Mouse (Mus musculus) olfactory bulb, adult 2 months (tissue): ENCODE data around the gene Arpc2.

Experiments
- CTCF ChIP-seq: fragments of 200-500 bp; IDR thresholded peaks from 2 replicates; pipeline ENCODE4 v1.5.1; 2012; ENCODE audit warnings: low read depth, mild to moderate bottlenecking, low read length, moderate library complexity; ENCODE audit not compliant: insufficient read depth
- POLR2A ChIP-seq: fragments of 200-500 bp; IDR thresholded peaks from 2 replicates; pipeline ENCODE4 v1.6.1; 2012; ENCODE audit warnings: mild to moderate bottlenecking, low read depth, low read length, moderate library complexity; ENCODE audit not compliant: insufficient read depth

GRCm38 (mm10) chr1:74278988-74279387 lies 43.1 kb downstream of the Arpc2 start:
- no peak for TF ChIP-seq CTCF
- TF ChIP-seq POLR2A = no peak
